Mouse (Mus musculus) brain, embryonic 14.5 days (tissue): ENCODE measurements around the gene Fam13a. TPM values are rescaled to one million over a fixed set of nuclear protein-coding genes. Genes with fewer than 3 reads are reported as not detected.

Experiments used
- DNase-seq: peaks from one replicate; pipeline ENCODE4 v3.0.0-alpha.2; 2011; ENCODE audit warnings: low read depth
- CTCF ChIP-seq: fragments of 200-500 bp; IDR thresholded peaks from 2 replicates; pipeline ENCODE4 v1.5.1; 2012; ENCODE audit warnings: inconsistent platforms, mild to moderate bottlenecking, moderate library complexity, borderline replicate concordance; ENCODE audit not compliant: insufficient read depth, insufficient read length; ENCODE audit errors: extremely low read depth
- POLR2A ChIP-seq: fragments of 200-500 bp; IDR thresholded peaks from 2 replicates; pipeline ENCODE4 v1.6.1; 2012; ENCODE audit warnings: mild to moderate bottlenecking, inconsistent platforms, borderline replicate concordance; ENCODE audit not compliant: poor library complexity, insufficient read depth, insufficient read length, severe bottlenecking; ENCODE audit errors: extremely low read depth
- polyA plus RNA-seq: library from polyadenylated mRNA; depleted of rRNA; stranded (reverse); fragments of >200 nt; gene quantifications from 2 replicates; pipeline ENCODE4 v1.2.3, GENCODE M21; 2012; rRNA removed

The Fam13a gene
- polyA plus RNA-seq = 3.8 and 4.8 TPM in 2 replicates

- DNase-seq = peak; percentile 96
- no peak for TF ChIP-seq CTCF
- TF ChIP-seq POLR2A = peak; percentile 28; the same call in 1 of the 2 replicates
These were observed at the start of gene Fam13a for GRCm38 (mm10) chr6:59024164-59024724. TSS of gene Fam13a (minus strand) at chr6:59024549.

GRCm38 (mm10) chr6:59072096-59073060 is 48.0 kb upstream of the Fam13a start:
- TF ChIP-seq CTCF (no peak), POLR2A (no peak)
- DNase-seq = peak; percentile 4

GRCm38 (mm10) chr6:59071691-59072090 is 47.3 kb upstream of the Fam13a start:
- peak; percentile 8 for DNase-seq
- no peak for TF ChIP-seq CTCF
- no peak for TF ChIP-seq POLR2A

- no peak for TF ChIP-seq CTCF
- no peak for TF ChIP-seq POLR2A
- DNase-seq = no peak
These were observed 43.8 kb upstream of the Fam13a start for GRCm38 (mm10) chr6:59068187-59068586.

GRCm38 (mm10) chr6:59064440-59064839 is 40.1 kb upstream of the Fam13a start:
- DNase-seq = no peak
- TF ChIP-seq CTCF (no peak), POLR2A (no peak)

GRCm38 (mm10) chr6:59053232-59053631 is 28.9 kb upstream of the Fam13a start:
- TF ChIP-seq CTCF (no peak), POLR2A (no peak)
- peak; percentile 24 for DNase-seq

- peak; percentile 9 for DNase-seq
- TF ChIP-seq CTCF (no peak), POLR2A (no peak)
These were observed 15.4 kb upstream of the Fam13a start for GRCm38 (mm10) chr6:59039719-59040118.

- no peak for TF ChIP-seq CTCF
- DNase-seq = no peak
These were observed 8.4 kb upstream of the Fam13a start for GRCm38 (mm10) chr6:59032748-59033147.

- TF ChIP-seq POLR2A (no peak), CTCF (no peak)
- no peak for DNase-seq
These were observed 7.2 kb upstream of the Fam13a start for GRCm38 (mm10) chr6:59031539-59031938.

- no peak for TF ChIP-seq CTCF
- no peak for TF ChIP-seq POLR2A
- no peak for DNase-seq
These were observed 6.3 kb upstream of the Fam13a start for GRCm38 (mm10) chr6:59030667-59031066.

GRCm38 (mm10) chr6:59030037-59030436 is 5.7 kb upstream of the Fam13a start:
- TF ChIP-seq CTCF (no peak), POLR2A (no peak)
- no peak for DNase-seq
